Mouse (Mus musculus) cortical plate, adult 2 months (tissue): Measurements from ENCODE around the gene Uevld.

Experiments used
- CTCF ChIP-seq: fragments of 200-500 bp; IDR thresholded peaks from 2 replicates; pipeline ENCODE4 v1.5.1; 2011; ENCODE audit warnings: mild to moderate bottlenecking, control low read depth, low read length; ENCODE audit not compliant: insufficient read depth; ENCODE audit errors: extremely low read depth
- POLR2A ChIP-seq: fragments of 200-500 bp; IDR thresholded peaks from 2 replicates; pipeline ENCODE4 v1.6.1; 2011; ENCODE audit warnings: mild to moderate bottlenecking, low read length, control low read depth; ENCODE audit not compliant: insufficient read depth; ENCODE audit errors: extremely low read depth

DNA sequence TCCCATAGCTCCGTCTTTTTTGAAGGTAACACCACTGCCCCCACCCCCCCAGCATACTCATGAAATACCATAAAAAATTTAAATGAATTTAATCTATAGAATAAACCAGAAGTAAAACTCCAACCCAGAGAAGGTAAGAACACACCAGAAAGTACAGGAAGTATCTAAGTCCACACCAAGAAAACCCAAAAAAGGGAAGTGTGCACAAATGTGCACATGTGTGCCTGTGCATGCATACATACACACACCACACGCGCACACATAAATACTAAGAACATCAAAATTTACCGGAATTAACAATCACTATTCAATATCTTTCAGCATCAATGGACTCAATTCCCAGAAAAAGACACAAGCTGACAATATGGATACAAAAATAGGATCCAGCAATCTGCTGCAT lies 11.6 kb upstream of the Uevld start:
- TF ChIP-seq CTCF, result no peak
- TF ChIP-seq POLR2A, result no peak
